26 mouse cellular contexts compared by ENCODE assay signal in genomic region chr4:46675992-46676391, GRCm38 (mm10). TPM values are rescaled to one million over a fixed set of nuclear protein-coding genes. Genes with fewer than 3 reads are reported as not detected.
DNase-seq lines count a peak whose midpoint lies in the region; ATAC-seq and TF ChIP-seq lines count a peak whose summit lies in the region.
"Had no signal": no experiment of that assay in that cellular context is flagged by ENCODE, and none has a peak within 500 bp of the region (broad histone marks: within the 10 kb centered on the region; RNA-seq: fewer than 3 reads in every experiment).

No protein-coding gene starts in this region.

- H3K27ac ChIP-seq in liver, postnatal 0 days (ENCODE audit: low read depth): no peak overlapping the region
- no peak overlapping the region for H3K27ac ChIP-seq in forebrain, postnatal 0 days (ENCODE audit: low read depth, low read length)
- H3K27ac ChIP-seq: embryonic facial prominence, embryonic 15.5 days; forebrain, embryonic 10.5 days; heart, adult 2 months; heart, embryonic 15.5 days; hindbrain, embryonic 15.5 days had no signal

- no peaks in the 10 kb centered on the region for H3K36me3 ChIP-seq in liver, postnatal 0 days (replicated peaks; ENCODE audit: insufficient read depth, low read length)
- peaks cover 36% of the 10 kb centered on the region for H3K36me3 ChIP-seq in forebrain, postnatal 0 days (ENCODE audit: insufficient read depth)
- H3K36me3 ChIP-seq: embryonic facial prominence, embryonic 15.5 days; forebrain, embryonic 10.5 days; G1E; heart, embryonic 15.5 days had no signal

- H3K4me2 ChIP-seq in liver, postnatal 0 days (ENCODE audit: low read depth, low read length): no peak overlapping the region
- H3K4me2 ChIP-seq in forebrain, postnatal 0 days (ENCODE audit: low read depth): no peak overlapping the region
- H3K4me2 ChIP-seq: embryonic facial prominence, embryonic 15.5 days; heart, embryonic 11.5 days; heart, embryonic 15.5 days; hindbrain, embryonic 15.5 days had no signal

- no peak overlapping the region for H3K9ac ChIP-seq in liver, postnatal 0 days (replicated peaks)
- H3K9ac ChIP-seq in forebrain, postnatal 0 days: no peak overlapping the region
- H3K9ac ChIP-seq: embryonic facial prominence, embryonic 15.5 days; heart, embryonic 15.5 days; hindbrain, embryonic 15.5 days had no signal

- no peak for TF ChIP-seq CTCF in liver, postnatal 0 days (IDR thresholded peaks at IDR 0.05; ENCODE audit: low read depth)
- no peak for TF ChIP-seq CTCF in forebrain, postnatal 0 days (IDR thresholded peaks at IDR 0.05; ENCODE audit: low read depth)

- H3K4me3 ChIP-seq in liver, postnatal 0 days (ENCODE audit: low read depth, low read length): no peak overlapping the region
- H3K4me3 ChIP-seq in forebrain, postnatal 0 days (ENCODE audit: low read depth, low read length): no peak overlapping the region
- H3K4me3 ChIP-seq: embryonic facial prominence, embryonic 15.5 days; erythroblast, embryonic 14.5 days; forebrain, embryonic 10.5 days; heart, adult 2 months; heart, embryonic 15.5 days; hindbrain, embryonic 15.5 days had no signal

- WGBS in liver, postnatal 0 days (ENCODE audit: insufficient replicate concordance): 34% methylated on average over 4 of the region's 4 CpGs
- WGBS in forebrain, postnatal 0 days: 32% methylated on average over 4 of the region's 4 CpGs

- no peak for ATAC-seq in liver, postnatal 0 days
- peak; percentile 46 to 55; a peak in 3 of 4 replicates for ATAC-seq in hematopoietic stem cell, adult 5-6 weeks (replicated peaks in 1 of 2; ENCODE audit: insufficient read depth in 1 of 2, low FRiP score in 2 of 2, low TSS enrichment in 1 of 2, low read depth in 1 of 2, poor library complexity in 2 of 2, severe bottlenecking in 2 of 2)
- ATAC-seq in megakaryocyte, adult 5-6 weeks (ENCODE audit: poor library complexity, severe bottlenecking): peak; percentile 38; the same call in 1 of the 2 replicates
- no peak for ATAC-seq in forebrain, postnatal 0 days
- ATAC-seq: activated CD4-positive, CD25-positive, alpha-beta regulatory T cell, adult 4 months; CD4-positive, CD25-positive, alpha-beta regulatory T cell, adult 4 months; forebrain, embryonic 14.5 days had no signal

- no peaks in the 10 kb centered on the region for H3K9me3 ChIP-seq in liver, postnatal 0 days (ENCODE audit: low read length)
- no peaks in the 10 kb centered on the region for H3K9me3 ChIP-seq in forebrain, postnatal 0 days (ENCODE audit: low read length)
- H3K9me3 ChIP-seq: embryonic facial prominence, embryonic 15.5 days; forebrain, embryonic 10.5 days; heart, embryonic 15.5 days; hindbrain, embryonic 15.5 days had no signal

- H3K4me1 ChIP-seq in liver, postnatal 0 days (ENCODE audit: insufficient read depth): no peaks in the 10 kb centered on the region
- H3K4me1 ChIP-seq in forebrain, postnatal 0 days (ENCODE audit: insufficient read depth): no peaks in the 10 kb centered on the region
- H3K4me1 ChIP-seq: embryonic facial prominence, embryonic 15.5 days; heart, embryonic 15.5 days; hindbrain, embryonic 15.5 days had no signal

- no peaks in the 10 kb centered on the region for H3K27me3 ChIP-seq in liver, postnatal 0 days (ENCODE audit: insufficient read depth, low read length)
- no peaks in the 10 kb centered on the region for H3K27me3 ChIP-seq in forebrain, postnatal 0 days (ENCODE audit: insufficient read depth, low read length)
- H3K27me3 ChIP-seq: embryonic facial prominence, embryonic 15.5 days; heart, embryonic 15.5 days; hindbrain, embryonic 15.5 days; Patski had no signal

- no peak for TF ChIP-seq EP300 in liver, postnatal 0 days (IDR thresholded peaks at IDR 0.05; ENCODE audit: low read depth)

- peak; percentile 21 for DNase-seq in liver
- DNase-seq in liver, postnatal 0 days: no peak
- DNase-seq in forebrain, postnatal 0 days: no peak
- no peak for DNase-seq in heart, adult 11 months
- no peak for DNase-seq in spleen, adult 12 weeks (ENCODE audit: low spot score)
- DNase-seq: adrenal gland, postnatal 14 days; B cell, adult 2 months; cerebellum, adult 18-20 months; cerebellum, postnatal 10 days; embryo, embryonic 11 days; gastrocnemius, postnatal 36 days; heart, adult 2 months; heart, postnatal 14 days had no signal

RNA-seq across cellular contexts. Expression of gene Tbc1d2, which starts 26.0 kb away (rescaled TPM):
- polyA plus RNA-seq in liver, postnatal 0 days (2015; fragmentation: Nextera tagmentation; extraction: Ambion mirVana): 0.75 and 0.83 TPM in 2 replicates
- 1.8 and 4.7 TPM in 2 replicates for total RNA-seq in hematopoietic stem cell, adult 5-6 weeks (2017)
- 8.9 and 10.4 TPM in 2 replicates for total RNA-seq in megakaryocyte, adult 5-6 weeks (2015)
- total RNA-seq in megakaryocyte, adult 5-6 weeks (2017): 8.5 and 11.6 TPM in 2 replicates
- total RNA-seq in forebrain, postnatal 0 days (2014; rRNA removed): 0.77 and 1.5 TPM in 2 replicates
- 0.47 and 0.67 TPM in 2 replicates for polyA plus RNA-seq in forebrain, postnatal 0 days (2015; fragmentation: Nextera tagmentation; extraction: Ambion mirVana)
- polyA plus RNA-seq: G1E had no signal

Comparison
In these comparisons a context has a peak if more than half of its experiments do, and no peak if none do; other contexts are left out.
1. ATAC-seq: peak in hematopoietic stem cell, adult 5-6 weeks (2 of 2) and megakaryocyte, adult 5-6 weeks (single experiment); none in liver, postnatal 0 days (single experiment) and forebrain, postnatal 0 days (single experiment).